Mouse (Mus musculus): ENCODE data around the gene Shf.
"Not testable (repeated sequence)": the region's sequence is repeated elsewhere in the genome, so short reads cannot be mapped to it uniquely, and the experiment has no call there.

Shf gene

GRCm38 (mm10) chr2:122368995-122369739 lies at the start of gene Shf:
Gene Shf, minus strand, starts transcription at chr2:122369162.
- peak; percentile 81 for DNase-seq (ENCODE audit: low spot score)

- no peak for DNase-seq (ENCODE audit: low spot score)
Measured at GRCm38 (mm10) chr2:122408928-122409327, 40.0 kb upstream of the Shf start.

GRCm38 (mm10) chr2:122407607-122408006 lies 38.6 kb upstream of the Shf start:
- DNase-seq (ENCODE audit: low spot score), result no peak

GRCm38 (mm10) chr2:122396150-122396549 lies 27.2 kb upstream of the Shf start:
- DNase-seq (ENCODE audit: low spot score), result no peak

- not testable (repeated sequence) for DNase-seq (ENCODE audit: low spot score)
Measured at GRCm38 (mm10) chr2:122387135-122387534, 18.2 kb upstream of the Shf start.

- no peak for DNase-seq (ENCODE audit: low spot score)
Measured at GRCm38 (mm10) chr2:122385095-122385494, 16.1 kb upstream of the Shf start.

- no peak for DNase-seq (ENCODE audit: low spot score)
Measured at GRCm38 (mm10) chr2:122382121-122382520, 13.2 kb upstream of the Shf start.

GRCm38 (mm10) chr2:122381329-122382103 lies 12.6 kb upstream of the Shf start:
- no peak for DNase-seq (ENCODE audit: low spot score)

- peak; percentile 47 for DNase-seq (ENCODE audit: low spot score)
Measured at GRCm38 (mm10) chr2:122380768-122381311, 11.9 kb upstream of the Shf start.

GRCm38 (mm10) chr2:122379292-122379650 lies 10.3 kb upstream of the Shf start:
- no peak for DNase-seq (ENCODE audit: low spot score)

GRCm38 (mm10) chr2:122378421-122379291 lies 9.7 kb upstream of the Shf start:
- DNase-seq (ENCODE audit: low spot score), result no peak

GRCm38 (mm10) chr2:122377751-122378246 lies 8.8 kb upstream of the Shf start:
- peak; percentile 76 for DNase-seq (ENCODE audit: low spot score)

- DNase-seq (ENCODE audit: low spot score), result peak; percentile 98
Measured at GRCm38 (mm10) chr2:122377215-122377674, 8.3 kb upstream of the Shf start.

GRCm38 (mm10) chr2:122376041-122376561 lies 7.1 kb upstream of the Shf start:
- peak; percentile 50 for DNase-seq (ENCODE audit: low spot score)

- DNase-seq (ENCODE audit: low spot score), result peak; percentile 96
Measured at GRCm38 (mm10) chr2:122375391-122375991, 6.5 kb upstream of the Shf start.

- DNase-seq (ENCODE audit: low spot score), result no peak
Measured at GRCm38 (mm10) chr2:122374666-122375331, 5.8 kb upstream of the Shf start.

- no peak for DNase-seq (ENCODE audit: low spot score)
Measured at GRCm38 (mm10) chr2:122374012-122374411, 5.0 kb upstream of the Shf start.

GRCm38 (mm10) chr2:122372541-122372940 lies 3.6 kb upstream of the Shf start:
- no peak for DNase-seq (ENCODE audit: low spot score)

- DNase-seq (ENCODE audit: low spot score), result no peak
Measured at GRCm38 (mm10) chr2:122372067-122372466, 3.1 kb upstream of the Shf start.

GRCm38 (mm10) chr2:122370101-122370750 lies 1.3 kb upstream of the Shf start:
- no peak for DNase-seq (ENCODE audit: low spot score)
